9 mouse cellular contexts compared by ENCODE assay signal in genomic region chr14:100009790-100010382, GRCm38 (mm10).
A peak's percentile ranks its signal among the peaks of the same experiment; 100 is the strongest.
DNase-seq lines count a peak whose midpoint lies in the region; ATAC-seq and TF ChIP-seq lines count a peak whose summit lies in the region.
"Had no signal": no experiment of that assay in that cellular context is flagged by ENCODE, and none has a peak within 500 bp of the region (broad histone marks: within the 10 kb centered on the region; RNA-seq: fewer than 3 reads in every experiment).

No protein-coding gene starts in this region.

- TF ChIP-seq EP300 in heart, adult 2 months (IDR thresholded peaks at IDR 0.05; ENCODE audit: insufficient read depth, low read depth, low read length), result no peak

- H3K79me2 ChIP-seq in heart, adult 2 months (replicated peaks; ENCODE audit: control insufficient read depth, insufficient read depth, low read length), result no peaks in the 10 kb centered on the region

- H3K4me1 ChIP-seq in heart, adult 2 months (ENCODE audit: control insufficient read depth, insufficient read depth, low read length), result no peaks in the 10 kb centered on the region; the same call in 1 of the 2 replicates
- no peaks in the 10 kb centered on the region; the same call in 1 of the 2 replicates for H3K4me1 ChIP-seq in heart, embryonic 12.5 days (replicated peaks)
- H3K4me1 ChIP-seq: stomach, embryonic 15.5 days had no signal

- peak; percentile 88 for TF ChIP-seq CTCF in heart, adult 2 months (IDR thresholded peaks at IDR 0.05)

- H3K9ac ChIP-seq in heart, adult 2 months (ENCODE audit: low read depth, low read length), result no peak overlapping the region
- no peak overlapping the region for H3K9ac ChIP-seq in heart, embryonic 12.5 days
- H3K9ac ChIP-seq: stomach, embryonic 15.5 days had no signal

- no peaks in the 10 kb centered on the region for H3K27me3 ChIP-seq in heart, adult 2 months (ENCODE audit: control insufficient read depth, insufficient read depth, low read length)
- H3K27me3 ChIP-seq in heart, embryonic 12.5 days (replicated peaks), result no peaks in the 10 kb centered on the region
- H3K27me3 ChIP-seq: stomach, embryonic 15.5 days had no signal

- no peak for TF ChIP-seq POLR2A in heart, adult 2 months (IDR thresholded peaks at IDR 0.05; ENCODE audit: insufficient read depth, low read depth, low read length)

- no peak for ATAC-seq in heart, embryonic 12.5 days (ENCODE audit: insufficient number of reproducible peaks, low FRiP score)
- peak; percentile 84 for ATAC-seq in granulocyte monocyte progenitor cell, adult 5-6 weeks (replicated peaks; ENCODE audit: poor library complexity, severe bottlenecking)

- no peak overlapping the region for H3K4me3 ChIP-seq in heart, adult 2 months
- no peak overlapping the region for H3K4me3 ChIP-seq in heart, embryonic 12.5 days
- H3K4me3 ChIP-seq: stomach, embryonic 15.5 days had no signal

- no peak overlapping the region for H3K27ac ChIP-seq in heart, adult 2 months
- no peak overlapping the region for H3K27ac ChIP-seq in heart, embryonic 12.5 days (ENCODE audit: poor library complexity, severe bottlenecking)
- H3K27ac ChIP-seq: stomach, embryonic 15.5 days had no signal

- peak in 1 of 2 experiments; percentile 5 for DNase-seq in heart, adult 2 months
- DNase-seq in MN1 (ENCODE audit: low spot score), result peak; percentile 38
- DNase-seq in cerebellum, adult 9-11 months, result peak; percentile 33
- peak; percentile 14 to 47 for DNase-seq in kidney, postnatal 4 days
- DNase-seq in lung, postnatal 10 days, result peak; percentile 66
- peak; percentile 44 for DNase-seq in telencephalon, adult 2 months (ENCODE audit: low read depth, low spot score)

- no peak overlapping the region for H3K4me2 ChIP-seq in heart, embryonic 12.5 days
- H3K4me2 ChIP-seq: stomach, embryonic 15.5 days had no signal

- intact Hi-C loops in heart, adult 2 months (cut with DNase I), result loop anchor here (5.0 to 10.0 kb wide), 4 partner anchors 277 to 1367 kb away; no protein-coding TSS in a partner anchor

- H3K36me3 ChIP-seq in heart, adult 2 months (ENCODE audit: control insufficient read depth, insufficient read depth, low read length), result no peaks in the 10 kb centered on the region
- H3K36me3 ChIP-seq in heart, embryonic 12.5 days, result no peaks in the 10 kb centered on the region
- H3K36me3 ChIP-seq: stomach, embryonic 15.5 days had no signal

- 37% methylated on average over 4 of the region's 4 CpGs for WGBS in heart, adult 2 months
- 42% methylated on average over 4 of the region's 4 CpGs for WGBS in heart, embryonic 12.5 days

- H3K9me3 ChIP-seq in heart, embryonic 12.5 days (replicated peaks), result no peaks in the 10 kb centered on the region
- H3K9me3 ChIP-seq: stomach, embryonic 15.5 days had no signal
